Mouse (Mus musculus) cerebellum, adult 11 months (tissue): ENCODE measurements at regions not wholly inside any gene's neighbourhood (a gene's known extent, or its start where the extent isn't known, plus 50 kb on each side); places are given as distances from the start of the nearest gene placed in this dataset.

Source experiments
- DNase-seq: peaks from one replicate; pipeline ENCODE4 v3.0.0; 2022

GRCm38 (mm10) chr13:102394057-102394456 is 299.3 kb upstream of the Cd180 start:
- DNase-seq = no peak

- DNase-seq = no peak
These were observed 295.9 kb upstream of the Cd180 start for GRCm38 (mm10) chr13:102397411-102397810.

GRCm38 (mm10) chr13:102411840-102412239 is 281.5 kb upstream of the Cd180 start:
- DNase-seq = no peak

- DNase-seq = no peak
These were observed 258.9 kb upstream of the Cd180 start for GRCm38 (mm10) chr13:102434372-102434954.

GRCm38 (mm10) chr13:102442676-102443075 is 250.7 kb upstream of the Cd180 start:
- no peak for DNase-seq

- DNase-seq = no peak
These were observed 246.0 kb upstream of the Cd180 start for GRCm38 (mm10) chr13:102447310-102447709.

- DNase-seq = no peak
These were observed 243.8 kb upstream of the Cd180 start for GRCm38 (mm10) chr13:102449416-102450121.

GRCm38 (mm10) chr13:102451176-102451575 is 242.2 kb upstream of the Cd180 start:
- no peak for DNase-seq

GRCm38 (mm10) chr13:102458711-102459110 is 234.6 kb upstream of the Cd180 start:
- no peak for DNase-seq

GRCm38 (mm10) chr13:102463993-102464392 is 229.4 kb upstream of the Cd180 start:
- no peak for DNase-seq

GRCm38 (mm10) chr13:102481906-102482305 is 211.5 kb upstream of the Cd180 start:
- no peak for DNase-seq

GRCm38 (mm10) chr13:102482451-102482850 is 210.9 kb upstream of the Cd180 start:
- DNase-seq = no peak

GRCm38 (mm10) chr13:102487416-102488097 is 205.8 kb upstream of the Cd180 start:
- no peak for DNase-seq

- DNase-seq = no peak
These were observed 202.0 kb upstream of the Cd180 start for GRCm38 (mm10) chr13:102491370-102491769.

- no peak for DNase-seq
These were observed 189.0 kb upstream of the Cd180 start for GRCm38 (mm10) chr13:102504157-102504947.

GRCm38 (mm10) chr13:102507226-102507625 is 186.1 kb upstream of the Cd180 start:
- DNase-seq = no peak

- no peak for DNase-seq
These were observed 185.4 kb upstream of the Cd180 start for GRCm38 (mm10) chr13:102507916-102508315.

- DNase-seq = no peak
These were observed 182.6 kb upstream of the Cd180 start for GRCm38 (mm10) chr13:102510733-102511279.

- DNase-seq = no peak
These were observed 175.0 kb upstream of the Cd180 start for GRCm38 (mm10) chr13:102518169-102518882.

- no peak for DNase-seq
These were observed 171.9 kb upstream of the Cd180 start for GRCm38 (mm10) chr13:102521427-102521826.

- DNase-seq = no peak
These were observed 171.3 kb upstream of the Cd180 start for GRCm38 (mm10) chr13:102522080-102522479.

GRCm38 (mm10) chr13:102526621-102527140 is 166.7 kb upstream of the Cd180 start:
- DNase-seq = no peak
